Mouse (Mus musculus) embryo, embryonic 11.5 days (tissue): ENCODE measurements at regions not wholly inside any gene's neighbourhood (a gene's known extent, or its start where the extent isn't known, plus 50 kb on each side); places are given as distances from the start of the nearest gene placed in this dataset.

Source experiments
- DNase-seq: peaks from one replicate; pipeline ENCODE4 v3.0.0-alpha.2; 2012; ENCODE audit warnings: low read depth, low spot score

DNA sequence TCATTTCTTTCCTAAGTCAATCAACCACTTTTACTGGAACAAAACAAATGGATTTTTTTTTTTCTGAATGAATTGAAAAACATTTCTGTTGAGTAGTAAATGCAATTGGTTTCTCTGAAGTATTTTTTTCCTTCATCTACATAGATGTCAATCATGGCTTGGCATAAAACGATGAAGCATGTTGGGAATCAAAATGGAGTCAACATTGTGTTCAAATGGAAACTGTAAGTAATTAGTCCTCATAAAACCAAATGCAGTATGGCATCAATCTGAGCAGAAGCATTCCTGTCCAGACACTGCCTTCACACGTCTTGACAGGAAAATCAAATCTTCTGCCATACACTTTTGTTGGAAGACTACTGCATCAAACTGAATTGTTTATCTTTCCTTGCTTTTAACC is 237.0 kb downstream of the Pcdh18 start:
- no peak for DNase-seq

DNA sequence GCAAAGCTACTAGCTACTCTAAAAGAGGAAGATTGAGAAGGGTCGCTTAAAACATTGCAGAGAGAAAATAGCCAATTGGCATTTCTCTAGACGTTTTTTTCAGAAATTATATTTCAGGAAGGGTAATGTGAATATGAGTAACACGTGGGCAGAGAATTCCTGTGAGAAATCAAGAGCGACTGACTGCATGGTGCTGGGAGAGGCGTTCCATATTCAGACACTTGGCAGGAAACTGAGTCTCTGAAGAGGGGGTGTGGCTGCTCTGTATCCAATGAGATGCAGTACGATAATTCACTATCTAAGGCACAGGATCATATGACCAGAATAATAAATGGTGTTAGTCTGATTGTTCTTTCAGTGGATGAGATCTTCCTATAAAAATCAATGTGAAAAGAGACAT is 252.5 kb downstream of the Pcdh18 start:
- DNase-seq = no peak

DNA sequence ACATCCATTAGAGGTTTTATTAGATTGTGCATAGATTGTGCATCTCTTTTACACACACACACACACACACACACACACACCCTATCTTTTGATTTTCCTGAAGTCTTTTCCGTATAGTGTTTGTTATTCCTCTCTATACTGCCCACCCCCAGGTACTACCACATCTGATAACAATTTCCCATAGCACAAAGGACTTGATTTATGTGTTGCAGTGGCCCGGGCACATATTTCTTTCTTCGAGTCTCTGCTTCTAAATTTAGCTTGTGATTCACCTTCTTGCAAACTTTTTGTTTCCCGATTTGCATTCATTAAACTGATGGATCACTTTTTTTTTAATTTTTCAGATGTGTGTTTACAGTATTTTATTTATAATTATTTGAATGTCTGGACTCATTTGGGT is 254.8 kb downstream of the Pcdh18 start:
- peak; percentile 34 for DNase-seq

DNA sequence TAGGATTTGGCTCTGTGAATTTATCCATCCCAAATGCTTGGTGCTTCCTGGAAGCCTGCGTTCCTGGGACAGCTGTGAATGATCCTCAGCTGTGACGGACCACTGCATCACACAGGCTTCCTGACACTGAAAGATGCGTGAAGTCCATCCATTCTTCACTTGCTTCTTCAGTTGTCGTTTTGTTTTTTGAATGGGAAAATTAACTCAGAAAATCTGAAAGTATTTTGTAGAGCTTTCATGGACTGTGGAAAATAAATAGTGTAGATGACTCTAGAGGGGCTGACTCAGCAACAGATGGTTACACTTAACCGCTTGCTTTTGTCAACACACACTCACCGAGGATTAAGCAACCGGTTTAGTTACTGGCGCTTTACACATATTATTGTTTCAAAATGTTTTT is 272.0 kb downstream of the Pcdh18 start:
- DNase-seq = no peak
